Mouse (Mus musculus) cerebellum, adult 8-10 months (tissue): Measurements from ENCODE around the gene Fyn.

Experiments
- DNase-seq: peaks from one replicate; pipeline ENCODE4 v3.0.0; 2022

Fyn gene

GRCm38 (mm10) chr10:39368572-39369135 lies at the start of gene Fyn:
Gene Fyn, plus strand, starts transcription at chr10:39368855.
- DNase-seq: no peak

GRCm38 (mm10) chr10:39320798-39321622 lies 47.6 kb upstream of the Fyn start:
- peak; percentile 27 for DNase-seq

- DNase-seq: no peak
Measured at GRCm38 (mm10) chr10:39321623-39321985, 47.1 kb upstream of the Fyn start.

- DNase-seq: no peak
Measured at GRCm38 (mm10) chr10:39322143-39322542, 46.5 kb upstream of the Fyn start.

DNA sequence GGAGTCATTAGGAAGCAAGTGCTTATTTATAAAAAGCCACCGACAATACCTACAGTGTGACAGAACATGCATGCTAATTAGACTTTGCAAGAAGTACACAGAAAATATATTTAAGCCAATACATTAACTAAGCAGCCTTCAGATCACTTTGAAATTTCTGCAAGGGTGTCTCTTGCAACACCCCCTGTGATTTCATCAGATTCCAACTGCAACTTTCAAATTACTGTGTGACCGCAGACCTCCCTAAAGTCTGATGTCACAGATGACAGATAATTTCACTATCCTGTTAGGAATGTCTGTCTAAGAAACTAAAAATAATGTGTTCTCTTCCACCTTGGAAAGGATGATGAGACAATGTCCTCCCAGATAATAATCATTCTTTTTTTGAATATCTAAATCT lies 44.4 kb upstream of the Fyn start:
- DNase-seq: no peak

GRCm38 (mm10) chr10:39328661-39329060 lies 40.0 kb upstream of the Fyn start:
- DNase-seq: no peak

- DNase-seq: no peak
Measured at GRCm38 (mm10) chr10:39334320-39334719, 34.3 kb upstream of the Fyn start.

GRCm38 (mm10) chr10:39335880-39336279 lies 32.8 kb upstream of the Fyn start:
- no peak for DNase-seq

DNA sequence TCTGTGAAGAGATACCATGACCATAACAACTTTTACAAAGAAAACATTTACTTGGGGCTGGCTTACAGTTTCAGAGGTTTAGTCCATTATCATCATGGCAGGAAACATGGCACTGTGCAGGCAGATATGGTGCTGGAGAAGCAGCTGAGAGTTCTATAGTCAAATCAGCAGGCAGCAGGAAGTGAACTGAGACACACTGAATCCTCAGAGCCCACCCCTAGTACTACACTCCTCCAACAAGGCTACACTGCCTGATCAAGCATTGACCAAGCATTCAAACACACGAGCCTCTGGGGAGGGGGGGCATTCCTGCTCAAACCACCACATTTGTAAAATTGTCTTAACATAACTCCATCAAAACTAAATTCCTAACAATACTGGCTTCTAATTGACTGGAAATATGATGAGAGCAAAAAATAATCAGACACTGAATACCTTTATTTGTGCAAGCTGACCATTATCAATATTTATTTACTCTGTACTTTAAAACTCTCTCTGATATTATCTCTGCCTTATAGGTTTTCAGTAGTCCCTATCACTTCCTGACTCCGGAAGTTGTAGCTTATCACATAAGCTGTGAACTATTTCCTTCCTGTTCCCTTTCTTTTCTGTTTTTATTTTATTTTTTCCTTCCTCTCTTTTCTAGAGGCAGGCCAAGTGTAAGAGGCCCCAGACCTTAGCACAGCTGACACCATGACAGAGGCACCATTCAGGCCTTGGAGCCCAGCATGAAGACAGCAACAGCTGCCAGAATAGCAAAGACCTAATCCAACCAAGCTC lies 29.3 kb upstream of the Fyn start:
- DNase-seq: no peak

- DNase-seq: no peak
Measured at GRCm38 (mm10) chr10:39339969-39340236, 28.8 kb upstream of the Fyn start.

DNA sequence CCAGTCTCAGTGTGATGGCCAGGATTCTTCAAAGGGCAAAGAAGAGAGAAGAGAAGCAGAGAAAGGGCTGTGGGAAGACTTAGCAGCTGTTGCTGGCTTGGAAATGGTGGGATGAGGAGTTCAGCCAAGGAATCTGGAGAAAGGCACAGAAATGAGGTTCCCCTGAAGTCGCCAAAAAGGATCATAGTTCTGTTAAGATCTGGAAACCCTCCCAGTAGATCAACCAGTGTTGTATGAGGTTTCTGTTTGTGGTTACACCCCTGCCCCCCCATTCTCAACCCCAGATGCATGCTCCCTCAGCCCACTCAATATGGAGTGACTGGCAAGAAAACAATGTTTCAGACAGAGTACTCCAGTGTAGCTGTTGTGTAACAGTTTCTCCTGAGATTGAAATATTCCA lies 25.1 kb upstream of the Fyn start:
- no peak for DNase-seq

GRCm38 (mm10) chr10:39345921-39346320 lies 22.7 kb upstream of the Fyn start:
- no peak for DNase-seq

DNA sequence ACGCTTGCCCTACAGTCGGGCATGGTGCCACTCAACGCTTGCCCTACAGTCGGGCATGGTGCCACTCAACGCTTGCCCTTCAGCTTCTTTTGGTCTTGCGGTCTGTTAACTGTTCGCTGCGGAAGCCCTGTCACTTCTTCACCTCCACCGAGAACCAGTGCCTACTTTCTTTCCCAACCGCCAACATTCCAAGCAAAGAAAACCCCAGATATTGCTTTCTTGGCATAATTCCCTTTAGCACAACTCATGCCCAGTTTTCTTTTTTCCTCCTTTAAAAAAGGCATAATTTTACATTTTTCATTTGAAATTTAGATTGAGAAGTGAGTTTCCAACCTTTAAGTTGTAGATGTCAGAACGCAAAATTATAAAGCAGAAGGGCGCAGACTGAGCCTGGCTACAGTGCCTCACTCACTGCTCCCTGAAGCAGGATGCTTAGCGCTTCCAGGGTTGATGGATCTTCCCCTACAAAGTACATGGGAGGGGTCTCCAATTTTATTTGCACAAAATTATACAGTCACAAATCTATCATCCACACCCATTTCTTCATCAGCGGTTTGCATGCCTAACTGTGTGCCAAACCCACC lies 18.8 kb upstream of the Fyn start:
- no peak for DNase-seq

- DNase-seq: no peak
Measured at GRCm38 (mm10) chr10:39364196-39364595, 4.5 kb upstream of the Fyn start.

GRCm38 (mm10) chr10:39369502-39369931 lies 862 bp downstream of the Fyn start:
- DNase-seq: peak; percentile 93

DNA sequence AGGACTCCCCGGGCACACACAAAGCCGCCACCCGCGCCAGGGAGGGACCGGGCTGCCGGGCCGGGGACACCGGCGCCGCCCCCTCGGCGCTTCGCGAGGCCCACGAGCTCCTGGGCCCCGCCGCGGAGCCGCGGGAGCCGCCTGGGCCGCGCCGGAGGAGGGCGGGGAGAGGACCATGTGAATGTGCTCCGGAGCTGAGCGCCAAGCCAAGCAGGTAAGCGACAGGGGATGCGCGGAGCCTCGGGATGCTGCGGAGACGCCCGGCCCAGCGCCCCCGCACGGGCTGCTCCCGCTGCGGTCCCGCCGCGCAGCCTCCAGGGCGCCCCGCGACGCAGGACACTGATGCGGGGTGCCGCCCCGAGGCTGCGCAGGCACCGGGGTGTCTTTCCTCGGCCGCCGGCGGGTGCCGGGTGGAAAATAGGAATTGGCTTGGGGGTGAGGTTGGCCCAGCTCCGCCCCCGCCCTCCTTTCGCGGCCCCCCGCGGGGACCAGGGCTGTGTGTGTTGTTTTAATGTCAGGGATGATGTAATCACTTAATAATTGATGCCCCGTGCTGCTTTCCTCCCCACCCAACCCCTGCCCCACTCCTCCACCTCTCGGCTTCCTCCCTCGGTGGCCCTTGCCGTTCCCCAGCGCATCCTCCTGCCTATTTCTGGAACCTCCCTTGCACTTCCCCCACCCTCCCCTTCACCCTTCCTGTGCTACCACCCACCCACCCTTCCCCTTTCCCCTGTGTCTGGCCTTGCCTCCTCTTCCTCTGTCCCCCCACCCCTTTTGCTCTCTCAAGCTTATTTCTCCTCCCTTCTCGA lies 1.5 kb downstream of the Fyn start:
- peak; percentile 68 for DNase-seq

GRCm38 (mm10) chr10:39370786-39371221 lies 2.1 kb downstream of the Fyn start:
- peak; percentile 37 for DNase-seq

- DNase-seq: no peak
Measured at GRCm38 (mm10) chr10:39371467-39371866, 2.8 kb downstream of the Fyn start.

DNA sequence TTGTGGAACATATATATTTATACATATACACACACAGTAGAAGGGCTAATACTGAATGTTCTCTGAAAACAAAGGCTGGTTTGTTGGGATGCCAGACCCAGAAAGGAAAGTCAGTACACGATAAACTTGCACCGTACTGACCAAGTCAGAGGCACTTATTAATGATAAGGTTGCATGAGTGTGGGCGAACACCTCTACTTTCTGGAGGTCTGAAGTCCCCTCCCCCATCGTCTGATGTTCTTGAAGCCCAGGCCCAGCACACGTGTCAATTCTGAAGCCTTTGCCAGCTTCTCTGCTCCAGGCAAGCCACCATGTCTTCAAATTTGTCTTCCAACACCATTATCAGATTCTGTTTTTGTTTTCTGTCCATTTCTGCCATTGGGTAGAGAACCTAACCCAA lies 3.3 kb downstream of the Fyn start:
- DNase-seq: no peak

DNA sequence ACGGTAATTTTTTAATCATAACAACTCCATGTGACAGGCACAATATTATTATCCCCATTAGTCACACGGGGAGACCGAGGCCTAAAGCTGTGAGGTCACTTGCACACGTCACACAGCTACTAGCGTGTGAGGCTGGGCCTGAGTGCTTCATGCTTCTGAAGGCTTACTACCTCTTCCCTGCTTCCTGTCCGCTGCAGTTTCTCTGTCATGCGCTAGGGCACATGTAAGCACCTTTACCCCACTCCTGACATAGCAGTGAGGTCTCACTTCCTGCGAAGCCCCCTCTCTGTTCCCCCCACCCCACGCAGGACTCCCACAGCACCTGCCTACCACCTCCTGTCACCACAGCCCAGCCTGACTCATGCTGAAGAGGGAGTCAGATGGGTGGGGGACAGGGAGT lies 8.0 kb downstream of the Fyn start:
- no peak for DNase-seq

DNA sequence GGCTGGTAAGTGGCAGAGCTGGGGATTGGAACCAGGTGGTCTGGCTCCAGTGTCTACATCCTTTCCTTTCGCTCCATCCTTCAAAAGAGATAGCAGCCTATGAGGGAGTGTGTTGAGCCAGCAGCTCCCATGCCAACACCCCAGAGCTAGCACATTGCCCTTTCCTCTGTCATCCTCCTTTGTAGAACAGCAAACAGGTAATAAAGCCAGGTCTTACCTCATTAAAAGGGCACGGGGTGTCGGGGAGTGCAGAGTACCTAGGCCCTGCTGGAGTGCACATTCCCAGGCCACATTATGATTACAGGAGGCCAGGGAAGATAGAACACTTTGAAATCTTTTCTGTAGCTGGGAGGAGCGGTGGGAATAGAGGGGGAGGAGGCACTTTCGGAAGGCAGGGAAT lies 8.6 kb downstream of the Fyn start:
- DNase-seq: no peak

DNA sequence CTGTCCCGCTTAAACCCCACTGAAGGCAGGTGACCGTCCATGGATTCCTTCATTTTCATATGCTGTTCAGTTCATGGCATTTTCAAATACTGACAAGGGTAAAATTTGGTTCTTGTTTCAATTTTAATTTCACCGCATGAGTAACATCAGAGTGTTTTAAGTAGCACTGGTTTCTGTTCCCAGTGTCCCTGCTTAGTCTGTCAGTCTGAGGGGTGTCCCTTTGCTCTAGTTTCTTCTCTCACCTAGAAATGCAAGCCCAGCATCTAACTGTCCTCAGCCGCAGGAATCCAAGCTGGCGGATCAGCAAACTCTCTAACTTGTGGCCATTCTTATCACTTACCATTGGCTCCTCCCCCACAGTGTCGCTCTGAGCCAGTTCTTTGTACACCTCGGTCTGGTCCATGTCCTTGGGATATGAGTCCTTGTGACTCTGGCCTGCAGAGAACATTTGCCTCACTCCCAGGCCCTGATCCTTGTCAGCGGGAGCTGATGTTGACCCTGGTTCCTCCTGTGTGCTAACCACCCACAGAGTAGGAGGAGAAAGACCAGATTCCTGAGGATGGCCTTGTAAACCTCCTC lies 9.5 kb downstream of the Fyn start:
- DNase-seq: no peak

GRCm38 (mm10) chr10:39379287-39379686 lies 10.6 kb downstream of the Fyn start:
- DNase-seq: no peak
